Mouse (Mus musculus) bone marrow, adult 2 months (tissue): ENCODE data around the gene Wfdc1. TPM values are rescaled to one million over a fixed set of nuclear protein-coding genes. Genes with fewer than 3 reads are reported as not detected.

Experiments used
- H3K27ac ChIP-seq: fragments of 200-500 bp; 2 replicates; pipeline ENCODE4 v1.5.1; 2012; ENCODE audit warnings: low read depth, mild to moderate bottlenecking, control low read depth, inconsistent platforms, low read length; ENCODE audit not compliant: control insufficient read depth, poor library complexity, insufficient read depth
- H3K4me1 ChIP-seq: fragments of 200-500 bp; 2 replicates; pipeline ENCODE4 v1.6.1; 2011; ENCODE audit warnings: low read length; ENCODE audit not compliant: control insufficient read depth, insufficient read depth
- H3K4me3 ChIP-seq: fragments of 200-500 bp; replicated peaks from 2 replicates; pipeline ENCODE3; 2011; ENCODE audit warnings: mild to moderate bottlenecking, low read depth, low read length, control low read depth; ENCODE audit not compliant: control insufficient read depth
- CTCF ChIP-seq: fragments of 200-500 bp; IDR thresholded peaks from 2 replicates; pipeline ENCODE4 v1.5.1; 2011; ENCODE audit warnings: low read length, control low read depth; ENCODE audit not compliant: control insufficient read depth, insufficient read depth
- POLR2A ChIP-seq: fragments of 200-500 bp; IDR thresholded peaks from 2 replicates; pipeline ENCODE4 v1.6.1; 2011; ENCODE audit warnings: low read depth, mild to moderate bottlenecking, control low read depth, low read length, borderline replicate concordance; ENCODE audit not compliant: control insufficient read depth
- WGBS: fragments of 180-500 bp; shearing (Covaris S2); methylation state at CpG from one replicate; pipeline ENCODE4 v1.1.7; 2018; 5-methylcytosine and 5-hydroxymethylcytosine counted together
- polyA plus RNA-seq: library from polyadenylated mRNA; stranded (reverse); fragments of >200 nt; gene quantifications from 2 replicates; pipeline ENCODE4 v1.2.4, GENCODE M21; 2011; ENCODE audit warnings: low replicate concordance; ENCODE audit not compliant: missing spikeins, insufficient read depth, insufficient read length

Gene Wfdc1
- polyA plus RNA-seq, 1 experiment: not detected

DNA sequence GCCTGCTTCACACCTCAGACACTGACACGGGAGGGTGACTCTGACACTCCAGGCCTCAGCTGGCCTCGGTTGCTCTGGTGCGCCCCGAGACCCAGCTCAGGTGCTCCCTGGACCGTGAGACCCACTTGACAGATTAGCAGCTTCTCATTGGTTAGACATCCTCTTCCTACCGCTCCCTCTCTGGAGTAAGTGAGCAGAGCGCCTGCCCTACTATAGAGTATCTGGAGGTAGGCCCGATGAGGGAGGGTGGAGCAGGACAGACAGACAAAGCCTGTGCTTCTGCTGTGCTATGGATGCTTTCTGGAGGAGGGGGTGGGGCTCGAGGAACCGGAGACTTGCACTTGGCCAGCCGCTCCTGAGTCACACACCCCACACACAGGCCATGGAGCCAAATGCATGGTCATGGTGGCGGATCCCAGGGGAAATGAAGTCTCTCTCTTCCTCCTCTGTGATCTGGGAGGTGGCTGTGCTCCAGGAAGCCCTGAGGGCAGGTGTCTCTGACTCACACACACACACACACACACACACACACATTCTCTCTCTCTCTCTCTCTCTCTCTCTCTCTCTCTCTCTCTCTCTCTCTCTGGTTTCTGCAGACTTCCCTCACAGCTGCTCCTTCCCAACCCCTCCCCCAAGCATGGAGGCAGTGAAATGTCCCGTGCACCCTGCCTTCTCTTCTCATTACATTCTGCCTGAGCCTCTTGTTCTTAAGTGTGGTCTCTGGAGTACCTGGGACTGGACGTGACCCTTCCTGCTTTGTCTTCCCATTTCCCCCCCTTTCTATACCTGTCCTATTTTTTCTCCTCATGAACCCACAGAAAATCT is 42.9 kb downstream of the Wfdc1 start:
- WGBS: 54% methylated on average over 14 of the region's 14 CpGs
- Histone ChIP-seq H3K4me3 (no peak overlapping the region), H3K4me1 (peaks cover 16% of the 10 kb centered on the region), H3K27ac (peak overlapping the region; percentile 76)
- no peak for TF ChIP-seq CTCF
- no peak for TF ChIP-seq POLR2A

DNA sequence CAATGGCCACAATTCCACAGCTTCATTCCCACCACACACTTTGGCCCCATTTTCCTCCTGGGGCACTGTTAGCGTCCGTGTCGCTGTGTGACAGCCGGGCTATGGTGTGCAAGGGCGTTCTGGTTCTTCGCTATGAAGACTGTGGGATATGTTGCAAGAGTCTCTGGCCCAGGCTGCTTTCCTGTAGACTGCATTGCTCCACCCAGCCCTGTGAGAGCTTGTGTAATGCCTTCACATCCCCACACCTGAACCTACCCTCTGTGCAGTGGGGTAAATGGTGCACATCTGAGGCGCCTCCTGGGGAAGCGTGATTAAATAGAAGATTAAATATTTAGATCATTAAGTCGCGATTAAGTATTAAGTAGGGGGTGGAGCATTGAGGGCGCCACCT is 43.5 kb downstream of the Wfdc1 start:
- 53% methylated on average over 11 of the region's 11 CpGs for WGBS
- Histone ChIP-seq H3K4me1 (peaks cover 16% of the 10 kb centered on the region), H3K27ac (peak overlapping the region; percentile 76), H3K4me3 (no peak overlapping the region)
- TF ChIP-seq CTCF (no peak), POLR2A (no peak)

GRCm38 (mm10) chr8:119712226-119712625 is 46.1 kb downstream of the Wfdc1 start:
- H3K4me1 ChIP-seq: peaks cover 16% of the 10 kb centered on the region
- no peak overlapping the region for H3K4me3 ChIP-seq
- H3K27ac ChIP-seq: peak overlapping the region; percentile 50; the same call in 1 of the 2 replicates
- TF ChIP-seq CTCF (no peak), POLR2A (no peak)
- 34% methylated on average over 6 of the region's 6 CpGs for WGBS

GRCm38 (mm10) chr8:119713421-119713820 is 47.3 kb downstream of the Wfdc1 start:
- WGBS: 58% methylated on average over 5 of the region's 5 CpGs
- Histone ChIP-seq H3K4me3 (no peak overlapping the region), H3K4me1 (peaks cover 12% of the 10 kb centered on the region), H3K27ac (no peak overlapping the region)
- TF ChIP-seq CTCF: no peak
- no peak for TF ChIP-seq POLR2A

DNA sequence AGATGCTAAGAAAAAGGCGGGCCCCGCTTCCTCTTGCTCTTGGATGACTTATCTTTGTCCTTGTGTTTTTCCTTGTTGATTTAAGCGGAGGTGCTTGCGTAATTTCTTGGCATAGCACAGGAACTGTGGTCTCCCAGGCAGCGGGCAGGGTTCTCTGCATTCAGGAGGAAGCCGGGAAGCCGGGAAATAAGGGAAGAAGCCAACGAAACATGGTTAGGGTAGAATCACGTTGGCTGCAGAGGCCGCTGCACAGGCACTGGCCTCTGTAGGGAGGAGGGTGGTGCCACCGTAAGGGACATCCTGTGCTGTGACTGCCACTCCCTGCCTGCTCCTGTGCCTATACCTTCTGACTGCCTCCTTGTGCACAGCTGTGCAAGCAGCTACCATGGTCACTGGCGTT is 49.1 kb downstream of the Wfdc1 start:
- 41% methylated on average over 12 of the region's 12 CpGs for WGBS
- Histone ChIP-seq H3K4me1 (peaks cover 10% of the 10 kb centered on the region), H3K27ac (no peak overlapping the region), H3K4me3 (no peak overlapping the region)
- TF ChIP-seq POLR2A: no peak
- TF ChIP-seq CTCF: no peak

GRCm38 (mm10) chr8:119716730-119717299 is 50.6 kb downstream of the Wfdc1 start:
- Histone ChIP-seq H3K27ac (no peak overlapping the region), H3K4me3 (no peak overlapping the region), H3K4me1 (peaks cover 7% of the 10 kb centered on the region)
- TF ChIP-seq POLR2A (no peak), CTCF (no peak)

DNA sequence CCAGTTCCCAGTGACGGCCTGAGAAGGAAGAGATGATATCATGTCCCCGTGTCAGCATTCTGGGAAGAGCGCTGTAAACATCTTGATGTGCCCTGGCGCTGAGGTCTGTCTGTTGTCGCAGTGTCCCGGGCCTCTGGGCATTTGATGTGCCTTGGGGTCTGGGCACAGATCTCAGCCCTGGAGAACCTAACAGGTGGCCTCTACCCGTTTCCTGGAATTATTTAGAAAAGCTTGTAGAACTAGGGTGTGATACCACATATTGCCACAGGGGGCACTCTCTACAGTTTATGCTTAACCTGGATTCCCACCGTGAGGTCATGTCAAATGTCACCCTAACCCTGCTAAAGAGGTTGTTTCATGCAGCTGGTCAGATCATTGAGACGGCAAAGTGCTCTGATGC is 51.6 kb downstream of the Wfdc1 start:
- 51% methylated on average over 9 of the region's 9 CpGs for WGBS
- H3K27ac ChIP-seq: no peak overlapping the region
- H3K4me1 ChIP-seq: peaks cover 4% of the 10 kb centered on the region
- no peak overlapping the region for H3K4me3 ChIP-seq
- TF ChIP-seq CTCF (peak; percentile 30; the same call in 1 of the 2 replicates), POLR2A (no peak)

DNA sequence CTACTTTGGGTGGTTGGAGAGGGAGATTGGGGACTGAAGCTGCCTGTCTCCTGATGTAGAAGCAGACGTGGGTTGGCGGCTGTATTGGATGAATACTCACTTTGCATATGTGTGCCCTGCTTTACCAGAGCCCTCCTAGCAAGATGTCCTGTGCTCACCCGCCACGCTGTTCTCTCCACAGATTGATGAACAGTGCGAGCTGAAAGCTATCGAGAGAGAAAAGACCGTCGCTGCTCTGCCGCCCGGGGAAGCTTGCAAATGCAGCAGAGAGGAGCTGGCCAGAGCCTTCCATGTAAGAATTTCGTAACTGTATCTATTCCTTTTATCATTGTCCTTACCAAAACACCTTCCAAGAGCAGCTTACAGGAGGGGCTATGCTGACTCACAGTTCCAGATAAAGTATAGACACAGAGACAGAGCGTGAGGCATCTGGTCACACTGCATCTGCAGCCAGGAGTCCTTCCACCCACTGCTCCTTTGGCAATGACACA is 52.9 kb downstream of the Wfdc1 start:
- no peak for TF ChIP-seq POLR2A
- TF ChIP-seq CTCF: no peak
- 74% methylated on average over 12 of the region's 12 CpGs for WGBS
- no peaks in the 10 kb centered on the region; the same call in 1 of the 2 replicates for H3K4me1 ChIP-seq
- no peak overlapping the region for H3K27ac ChIP-seq
- H3K4me3 ChIP-seq: no peak overlapping the region
